Mouse (Mus musculus) hindbrain, embryonic 10.5 days (tissue): ENCODE data around the gene Sdf4. TPM values are rescaled to one million over a fixed set of nuclear protein-coding genes. Genes with fewer than 3 reads are reported as not detected.

Experiments used
- DNase-seq: peaks from one replicate; pipeline ENCODE4 v3.0.0-alpha.2; 2017; ENCODE audit warnings: low spot score
- H3K27ac ChIP-seq: fragments of 300-500 bp; sonication (generic); 2 replicates; pipeline ENCODE4 v1.5.1; 2016; ENCODE audit warnings: mild to moderate bottlenecking, moderate library complexity
- H3K27me3 ChIP-seq: fragments of 300-500 bp; sonication (generic); 2 replicates; pipeline ENCODE4 v1.6.1; 2016; ENCODE audit warnings: mild to moderate bottlenecking; ENCODE audit not compliant: poor library complexity, insufficient read depth, severe bottlenecking
- H3K36me3 ChIP-seq: fragments of 300-500 bp; sonication (generic); 2 replicates; pipeline ENCODE4 v1.6.1; 2016; ENCODE audit warnings: mild to moderate bottlenecking, moderate library complexity
- H3K4me1 ChIP-seq: fragments of 300-500 bp; sonication (generic); replicated peaks from 2 replicates; pipeline ENCODE4 v1.6.1; 2016; ENCODE audit warnings: mild to moderate bottlenecking
- H3K4me3 ChIP-seq: fragments of 300-500 bp; sonication (generic); 2 replicates; pipeline ENCODE4 v1.5.1; 2016; ENCODE audit warnings: mild to moderate bottlenecking, moderate library complexity
- H3K9me3 ChIP-seq: fragments of 300-500 bp; sonication (generic); 2 replicates; pipeline ENCODE4 v1.6.1; 2016; ENCODE audit warnings: mild to moderate bottlenecking, moderate library complexity
- WGBS: fragments of 180-500 bp; shearing (Covaris S2); methylation state at CpG from one replicate; pipeline ENCODE4 v1.1.7; 2016; 5-methylcytosine and 5-hydroxymethylcytosine counted together
- polyA plus RNA-seq: library from polyadenylated mRNA; unstranded; fragments of >200 nt; fragmentation: Nextera tagmentation; extraction: Ambion mirVana; gene quantifications from 2 replicates; pipeline ENCODE4 v1.2.1, GENCODE M21; 2016

The Sdf4 gene
- polyA plus RNA-seq, 1 experiment from 2014 or later = 131 TPM

GRCm38 (mm10) chr4:156044754-156045153, 52.1 kb downstream of the Sdf4 start:
- H3K36me3 ChIP-seq = no peaks in the 10 kb centered on the region
- H3K27ac ChIP-seq = no peak overlapping the region
- no peak overlapping the region for H3K4me3 ChIP-seq
- 0 out of 2 replicates have a peak, but pooled peaks cover 6% of the 10 kb centered on the region for H3K4me1 ChIP-seq
- H3K9me3 ChIP-seq = no peaks in the 10 kb centered on the region
- no peaks in the 10 kb centered on the region for H3K27me3 ChIP-seq
- DNase-seq = no peak
- 66% methylated on average over 5 of the region's 5 CpGs for WGBS

DNA sequence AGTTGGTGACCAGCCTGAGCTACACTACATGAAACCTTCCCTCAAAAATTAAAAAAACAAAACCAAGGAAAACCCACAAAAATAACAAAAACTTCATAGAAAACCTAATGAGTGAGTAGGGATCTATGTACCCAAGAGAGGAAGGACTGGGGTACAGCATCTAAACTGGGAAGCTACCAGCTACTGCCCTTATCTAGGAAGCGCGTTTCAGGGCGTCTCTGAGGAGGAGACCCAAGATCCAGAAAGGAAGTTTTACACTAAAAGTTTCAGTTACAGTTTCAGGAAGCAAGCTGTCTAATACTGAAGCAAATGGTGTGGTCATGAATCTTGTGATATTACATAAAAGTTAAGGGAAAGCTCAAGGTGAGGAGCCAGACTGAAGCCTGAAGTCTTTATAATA, 57.1 kb downstream of the Sdf4 start:
- Histone ChIP-seq H3K27me3 (no peaks in the 10 kb centered on the region), H3K9me3 (no peaks in the 10 kb centered on the region), H3K4me3 (no peak overlapping the region), H3K36me3 (no peaks in the 10 kb centered on the region), H3K4me1 (0 out of 2 replicates have a peak, but pooled peaks cover 5% of the 10 kb centered on the region), H3K27ac (no peak overlapping the region)
- 85% methylated on average over 3 of the region's 3 CpGs for WGBS
- no peak for DNase-seq

DNA sequence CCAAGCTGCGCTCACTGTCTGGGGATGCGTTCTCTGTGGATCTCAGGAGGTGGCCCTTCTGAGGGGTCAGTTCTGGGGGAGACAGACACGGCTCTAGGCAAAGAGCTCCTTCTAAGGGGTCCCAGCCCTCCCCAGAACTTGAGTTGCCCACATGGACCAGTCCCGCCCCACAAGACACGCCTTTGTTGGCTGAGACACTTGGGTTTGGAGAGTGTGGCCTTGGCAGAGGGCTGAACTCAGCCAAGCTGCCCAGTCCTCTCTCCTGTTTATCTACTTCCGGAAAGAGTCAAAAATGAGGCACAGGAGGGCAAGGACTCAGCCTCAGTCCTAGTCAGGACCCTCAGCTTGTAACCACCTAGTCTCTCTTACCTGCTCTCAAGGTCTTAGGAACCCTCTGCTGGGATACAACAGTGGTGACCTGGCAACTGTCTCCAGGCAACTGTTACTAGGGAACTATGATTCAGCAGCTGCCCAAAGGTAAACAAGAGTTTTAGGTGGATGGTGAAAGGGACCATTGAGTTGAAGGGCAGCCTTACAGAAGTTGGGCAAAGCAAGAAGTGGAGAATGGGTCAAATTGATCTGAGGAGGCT, 57.8 kb downstream of the Sdf4 start:
- Histone ChIP-seq H3K27ac (no peak overlapping the region), H3K27me3 (no peaks in the 10 kb centered on the region), H3K4me3 (no peak overlapping the region), H3K36me3 (no peaks in the 10 kb centered on the region), H3K4me1 (no peaks in the 10 kb centered on the region), H3K9me3 (no peaks in the 10 kb centered on the region)
- 74% methylated on average over 6 of the region's 6 CpGs for WGBS
- DNase-seq = no peak

GRCm38 (mm10) chr4:156053113-156053512, 60.4 kb downstream of the Sdf4 start:
- WGBS = 83% methylated on average over 4 of the region's 4 CpGs
- no peaks in the 10 kb centered on the region for H3K9me3 ChIP-seq
- no peaks in the 10 kb centered on the region for H3K36me3 ChIP-seq

DNA sequence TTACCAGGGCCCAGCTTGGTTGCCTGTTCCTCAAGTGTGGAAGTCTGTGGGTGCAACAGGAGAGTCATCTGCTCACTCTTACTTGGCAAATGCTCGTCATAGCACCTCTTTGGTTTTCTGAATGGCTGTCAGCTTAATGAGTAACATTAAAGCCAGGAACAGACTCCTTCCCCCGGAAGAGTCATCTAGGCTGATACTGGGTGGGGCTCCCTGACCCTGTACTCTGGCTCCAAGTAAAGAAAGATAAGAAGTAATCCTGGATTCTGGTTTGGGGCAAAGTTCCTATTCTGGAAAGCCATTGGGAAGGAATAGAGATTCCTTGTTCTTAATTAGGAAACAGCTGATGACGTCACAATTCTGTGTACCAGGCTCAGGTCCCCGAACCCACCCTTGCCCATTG, 61.5 kb downstream of the Sdf4 start:
- H3K9me3 ChIP-seq = no peaks in the 10 kb centered on the region
- H3K27me3 ChIP-seq = no peaks in the 10 kb centered on the region
- WGBS = 84% methylated on average over 4 of the region's 4 CpGs
- H3K4me1 ChIP-seq = no peaks in the 10 kb centered on the region
- no peaks in the 10 kb centered on the region for H3K36me3 ChIP-seq
- H3K4me3 ChIP-seq = no peak overlapping the region
- no peak for DNase-seq
- no peak overlapping the region for H3K27ac ChIP-seq

More at GRCm38 (mm10) chr4:156053113-156053512, 60.4 kb downstream of the Sdf4 start:
- no peaks in the 10 kb centered on the region for H3K27me3 ChIP-seq
- DNase-seq = no peak
- no peak overlapping the region for H3K27ac ChIP-seq
- no peak overlapping the region for H3K4me3 ChIP-seq
- H3K4me1 ChIP-seq = no peaks in the 10 kb centered on the region

DNA sequence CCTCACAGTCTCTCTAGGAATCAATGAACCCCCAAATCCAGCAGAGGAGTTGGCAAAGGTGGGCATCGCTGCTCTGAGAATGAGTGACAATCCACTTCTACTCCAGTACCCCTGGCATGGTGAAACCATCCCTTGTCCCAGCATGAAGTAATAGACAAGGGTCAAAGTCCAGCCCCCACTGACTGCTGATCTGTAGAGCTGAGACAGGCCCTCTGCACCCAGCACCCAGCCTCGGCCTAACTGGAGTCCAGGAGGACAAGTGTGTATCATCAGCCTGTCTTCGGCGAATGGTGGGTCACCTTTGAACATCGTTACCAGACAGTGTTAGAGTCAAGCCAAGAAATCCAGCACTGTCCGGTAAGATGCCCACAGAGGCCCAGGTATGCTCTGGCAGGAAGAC, 61.9 kb downstream of the Sdf4 start:
- no peak overlapping the region for H3K27ac ChIP-seq
- H3K9me3 ChIP-seq = no peaks in the 10 kb centered on the region
- 0 out of 2 replicates have a peak, but pooled peaks cover under 1% of the 10 kb centered on the region for H3K4me1 ChIP-seq
- no peak for DNase-seq
- WGBS = 93% methylated on average over 6 of the region's 6 CpGs
- H3K27me3 ChIP-seq = no peaks in the 10 kb centered on the region
- no peak overlapping the region for H3K4me3 ChIP-seq
- H3K36me3 ChIP-seq = no peaks in the 10 kb centered on the region

DNA sequence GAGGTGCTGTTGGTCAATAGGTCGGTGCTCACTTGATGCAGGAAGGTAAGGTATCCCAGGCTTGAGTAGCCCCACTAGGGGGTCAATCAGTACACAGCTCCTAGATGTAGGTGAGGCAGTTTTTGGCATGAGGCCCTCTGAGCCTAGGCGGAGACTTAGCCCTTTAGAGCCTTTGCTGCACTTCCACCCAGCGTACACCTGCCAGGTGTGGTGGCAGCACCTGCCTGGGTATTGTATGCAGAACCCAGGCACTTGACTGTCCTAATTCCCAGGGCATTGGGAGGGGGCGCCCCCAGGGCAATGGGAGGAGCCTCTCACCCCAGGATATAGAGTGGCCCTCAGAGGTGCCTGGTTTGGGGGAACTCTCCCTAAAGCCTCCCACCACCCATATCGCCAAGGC, 62.5 kb downstream of the Sdf4 start:
- Histone ChIP-seq H3K27ac (no peak overlapping the region), H3K4me1 (0 out of 2 replicates have a peak, but pooled peaks cover 4% of the 10 kb centered on the region), H3K27me3 (no peaks in the 10 kb centered on the region), H3K4me3 (no peak overlapping the region), H3K36me3 (no peaks in the 10 kb centered on the region), H3K9me3 (no peaks in the 10 kb centered on the region)
- DNase-seq = no peak
- WGBS = 92% methylated on average over 5 of the region's 5 CpGs

- H3K4me3 ChIP-seq = peak overlapping the region; percentile 24; the same call in 1 of the 2 replicates
These were observed 65.0 kb downstream of the Sdf4 start for GRCm38 (mm10) chr4:156057702-156058101.

GRCm38 (mm10) chr4:156058826-156059225, 66.2 kb downstream of the Sdf4 start:
- peak overlapping the region; percentile 31; the same call in 1 of the 2 replicates for H3K4me3 ChIP-seq
- H3K27ac ChIP-seq = peak overlapping the region; percentile 72
- no peaks in the 10 kb centered on the region for H3K27me3 ChIP-seq
- no peaks in the 10 kb centered on the region for H3K9me3 ChIP-seq
- peaks cover 8% of the 10 kb centered on the region for H3K4me1 ChIP-seq
- DNase-seq = no peak
- WGBS = 72% methylated on average over 9 of the region's 9 CpGs
- H3K36me3 ChIP-seq = no peaks in the 10 kb centered on the region

More at GRCm38 (mm10) chr4:156057702-156058101, 65.0 kb downstream of the Sdf4 start:
- WGBS = 70% methylated on average over 10 of the region's 10 CpGs
- H3K9me3 ChIP-seq = no peaks in the 10 kb centered on the region
- no peak for DNase-seq
- H3K4me1 ChIP-seq = 0 out of 2 replicates have a peak, but pooled peaks cover 4% of the 10 kb centered on the region
- no peaks in the 10 kb centered on the region for H3K36me3 ChIP-seq
- no peak overlapping the region for H3K27ac ChIP-seq
- no peaks in the 10 kb centered on the region for H3K27me3 ChIP-seq

- peaks cover 12% of the 10 kb centered on the region for H3K4me1 ChIP-seq
- peak within 1 kb of the TSS; percentile 72 for H3K27ac ChIP-seq
- no peaks in the 10 kb centered on the region for H3K36me3 ChIP-seq
- H3K27me3 ChIP-seq = no peaks in the 10 kb centered on the region
- DNase-seq = peak; percentile 8
- H3K9me3 ChIP-seq = no peaks in the 10 kb centered on the region
- WGBS = 41% methylated on average over 5 of the region's 5 CpGs
- H3K4me3 ChIP-seq = peak within 1 kb of the TSS; percentile 31
These were observed 66.6 kb downstream of the Sdf4 start, which contains the start of gene Ttll10 for GRCm38 (mm10) chr4:156059261-156059660. Gene Ttll10 (minus strand): TSS chr4:156059414.

DNA sequence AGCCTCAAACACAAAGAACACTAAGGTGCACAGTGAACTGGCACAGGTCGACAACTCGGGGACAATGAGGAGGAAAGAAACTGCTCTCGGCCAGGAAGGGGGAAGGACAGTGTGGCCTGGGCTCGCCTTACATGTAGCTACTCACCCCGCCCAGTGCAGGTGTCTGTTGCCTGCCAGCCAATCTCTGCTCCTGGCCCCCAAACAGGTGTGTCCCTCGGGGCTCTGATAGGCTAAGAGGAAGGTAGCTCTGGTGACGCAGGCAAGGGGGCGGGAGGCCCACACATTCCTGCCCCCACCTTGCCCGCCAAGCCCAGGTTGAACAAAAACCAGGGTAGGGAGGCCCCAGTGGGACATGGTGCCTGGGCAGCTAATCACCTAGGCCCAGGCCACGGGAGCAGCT, 67.0 kb downstream of the Sdf4 start:
- Histone ChIP-seq H3K9me3 (no peaks in the 10 kb centered on the region), H3K27me3 (no peaks in the 10 kb centered on the region), H3K4me3 (peak overlapping the region; percentile 31), H3K4me1 (peaks cover 15% of the 10 kb centered on the region), H3K27ac (peak overlapping the region; percentile 72), H3K36me3 (no peaks in the 10 kb centered on the region)
- DNase-seq = peak; percentile 26
- 39% methylated on average over 10 of the region's 10 CpGs for WGBS
